Mouse (Mus musculus): ENCODE results near the gene Duoxa1.

DNA sequence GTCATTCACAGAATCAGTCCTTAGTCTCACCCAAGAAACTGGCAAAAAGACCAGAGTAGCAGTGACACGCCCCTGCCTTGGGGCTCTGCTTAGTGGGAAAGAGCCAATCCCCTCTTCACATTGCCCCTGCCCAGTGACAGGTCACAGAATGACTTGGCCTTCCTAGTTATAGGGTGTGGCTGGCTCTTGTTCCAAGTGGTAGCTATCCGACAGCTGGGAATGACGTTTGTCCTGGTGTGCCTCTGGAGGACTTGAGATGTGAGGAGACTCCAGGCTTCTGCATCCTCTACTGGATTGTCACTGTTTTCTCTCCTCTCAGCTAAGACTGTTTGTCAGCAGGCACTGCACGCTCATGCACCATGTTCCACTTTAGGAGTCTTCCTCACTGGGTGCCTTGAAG, 3.9 kb upstream of the Duoxa1 start:
- no peak for TF ChIP-seq CTCF (IDR thresholded peaks at IDR 0.05)
- TF ChIP-seq EP300 (IDR thresholded peaks at IDR 0.05): no peak
